Mouse (Mus musculus): ENCODE data around the gene Ptpra. TPM values are rescaled to one million over a fixed set of nuclear protein-coding genes. Genes with fewer than 3 reads are reported as not detected.
"Not testable (repeated sequence)": the region's sequence is repeated elsewhere in the genome, so short reads cannot be mapped to it uniquely, and the experiment has no call there.

Ptpra gene
- total and polyA plus RNA-seq, 2 experiments from 2014 or later, result 154 to 162 TPM

- no peak for TF ChIP-seq CTCF (IDR thresholded peaks at IDR 0.05; ENCODE audit: low read depth)
- Histone ChIP-seq H3K9me3 (ENCODE audit: low read length) (no peaks in the 10 kb centered on the region), H3K27me3 (ENCODE audit: insufficient read depth, low read length) (no peaks in the 10 kb centered on the region), H3K4me3 (ENCODE audit: low read depth, low read length) (no peak overlapping the region), H3K27ac (ENCODE audit: low read depth, low read length) (no peak overlapping the region), H3K9ac (no peak overlapping the region), H3K4me2 (ENCODE audit: low read depth) (no peak overlapping the region), H3K4me1 (ENCODE audit: insufficient read depth) (no peaks in the 10 kb centered on the region), H3K36me3 (ENCODE audit: insufficient read depth) (peaks cover 3% of the 10 kb centered on the region; the same call in 1 of the 2 replicates)
- ATAC-seq, result no peak
- WGBS, result 45% methylated on average over 2 of the region's 2 CpGs
- DNase-seq, result no peak
These were observed 37.9 kb downstream of the Ptpra start for GRCm38 (mm10) chr2:130488002-130488401.

- 84% methylated on average over 4 of the region's 4 CpGs for WGBS
- H3K27ac ChIP-seq (ENCODE audit: low read depth, low read length), result no peak overlapping the region
- H3K4me3 ChIP-seq (ENCODE audit: low read depth, low read length), result no peak overlapping the region
- TF ChIP-seq CTCF (IDR thresholded peaks at IDR 0.05; ENCODE audit: low read depth), result no peak
- no peak overlapping the region for H3K9ac ChIP-seq
- DNase-seq (no peak), ATAC-seq (no peak)
- no peaks in the 10 kb centered on the region for H3K9me3 ChIP-seq (ENCODE audit: low read length)
- peaks cover 3% of the 10 kb centered on the region; the same call in 1 of the 2 replicates for H3K36me3 ChIP-seq (ENCODE audit: insufficient read depth)
- no peaks in the 10 kb centered on the region for H3K27me3 ChIP-seq (ENCODE audit: insufficient read depth, low read length)
- H3K4me2 ChIP-seq (ENCODE audit: low read depth), result no peak overlapping the region
- H3K4me1 ChIP-seq (ENCODE audit: insufficient read depth), result no peaks in the 10 kb centered on the region
These were observed 38.5 kb downstream of the Ptpra start for GRCm38 (mm10) chr2:130488600-130488999.

GRCm38 (mm10) chr2:130491162-130491561 lies 41.1 kb downstream of the Ptpra start:
- ATAC-seq (0 out of 2 replicates have a peak, but pooled peaks have one; percentile 26), DNase-seq (peak; percentile 27)
- no peaks in the 10 kb centered on the region for H3K9me3 ChIP-seq (ENCODE audit: low read length)
- H3K9ac ChIP-seq, result no peak overlapping the region
- 14% methylated on average over 4 of the region's 4 CpGs for WGBS
- H3K4me1 ChIP-seq (ENCODE audit: insufficient read depth), result 0 out of 2 replicates have a peak, but pooled peaks cover 2% of the 10 kb centered on the region
- H3K4me2 ChIP-seq (ENCODE audit: low read depth), result no peak overlapping the region
- H3K27ac ChIP-seq (ENCODE audit: low read depth, low read length), result peak overlapping the region; percentile 36
- no peak overlapping the region for H3K4me3 ChIP-seq (ENCODE audit: low read depth, low read length)
- peaks cover 3% of the 10 kb centered on the region; the same call in 1 of the 2 replicates for H3K36me3 ChIP-seq (ENCODE audit: insufficient read depth)
- TF ChIP-seq CTCF (IDR thresholded peaks at IDR 0.05; ENCODE audit: low read depth), result no peak
- no peaks in the 10 kb centered on the region for H3K27me3 ChIP-seq (ENCODE audit: insufficient read depth, low read length)

GRCm38 (mm10) chr2:130491587-130491986 lies 41.5 kb downstream of the Ptpra start:
- H3K9ac ChIP-seq, result no peak overlapping the region
- peak; percentile 86 for ATAC-seq
- 3% methylated on average over 7 of the region's 7 CpGs for WGBS
- H3K27ac ChIP-seq (ENCODE audit: low read depth, low read length), result peak overlapping the region; percentile 55
- H3K4me1 ChIP-seq (ENCODE audit: insufficient read depth), result 0 out of 2 replicates have a peak, but pooled peaks cover 5% of the 10 kb centered on the region
- no peak overlapping the region for H3K4me2 ChIP-seq (ENCODE audit: low read depth)
- DNase-seq, result peak; percentile 59
- TF ChIP-seq CTCF (IDR thresholded peaks at IDR 0.05; ENCODE audit: low read depth), result peak; percentile 17; the same call in 1 of the 2 replicates
- H3K9me3 ChIP-seq (ENCODE audit: low read length), result no peaks in the 10 kb centered on the region
- H3K36me3 ChIP-seq (ENCODE audit: insufficient read depth), result peaks cover 3% of the 10 kb centered on the region; the same call in 1 of the 2 replicates
- H3K4me3 ChIP-seq (ENCODE audit: low read depth, low read length), result no peak overlapping the region
- H3K27me3 ChIP-seq (ENCODE audit: insufficient read depth, low read length), result no peaks in the 10 kb centered on the region

- WGBS, result 74% methylated on average over 4 of the region's 4 CpGs
- not testable (repeated sequence) for H3K4me1 ChIP-seq (ENCODE audit: insufficient read depth); H3K4me2 ChIP-seq (ENCODE audit: low read depth); H3K27me3 ChIP-seq (ENCODE audit: insufficient read depth, low read length); H3K4me3 ChIP-seq (ENCODE audit: low read depth, low read length); H3K36me3 ChIP-seq (ENCODE audit: insufficient read depth); DNase-seq; ATAC-seq; H3K9ac ChIP-seq; H3K27ac ChIP-seq (ENCODE audit: low read depth, low read length); H3K9me3 ChIP-seq (ENCODE audit: low read length)
These were observed 45.0 kb downstream of the Ptpra start for GRCm38 (mm10) chr2:130495114-130495513.

GRCm38 (mm10) chr2:130496037-130496436 lies 46.0 kb downstream of the Ptpra start:
- H3K27ac ChIP-seq (ENCODE audit: low read depth, low read length), result peak overlapping the region; percentile 40
- DNase-seq (peak; percentile 73), ATAC-seq (peak; percentile 89)
- H3K4me3 ChIP-seq (ENCODE audit: low read depth, low read length), result no peak overlapping the region
- H3K4me2 ChIP-seq (ENCODE audit: low read depth), result no peak overlapping the region
- 0 out of 2 replicates have a peak, but pooled peaks cover 5% of the 10 kb centered on the region for H3K4me1 ChIP-seq (ENCODE audit: insufficient read depth)
- no peaks in the 10 kb centered on the region for H3K36me3 ChIP-seq (ENCODE audit: insufficient read depth)
- no peaks in the 10 kb centered on the region for H3K27me3 ChIP-seq (ENCODE audit: insufficient read depth, low read length)
- 12% methylated on average over 6 of the region's 6 CpGs for WGBS
- no peak overlapping the region for H3K9ac ChIP-seq
- H3K9me3 ChIP-seq (ENCODE audit: low read length), result no peaks in the 10 kb centered on the region
- TF ChIP-seq CTCF (IDR thresholded peaks at IDR 0.05; ENCODE audit: low read depth), result no peak

- 0 out of 2 replicates have a peak, but pooled peaks cover 5% of the 10 kb centered on the region for H3K4me1 ChIP-seq (ENCODE audit: insufficient read depth)
- H3K4me3 ChIP-seq (ENCODE audit: low read depth, low read length), result no peak overlapping the region
- WGBS, result 40% methylated on average over 4 of the region's 4 CpGs
These were observed 46.9 kb downstream of the Ptpra start for GRCm38 (mm10) chr2:130496931-130497330.

More at GRCm38 (mm10) chr2:130496931-130497330, 46.9 kb downstream of the Ptpra start:
- no peak overlapping the region for H3K4me2 ChIP-seq (ENCODE audit: low read depth)
- DNase-seq (no peak), ATAC-seq (no peak)
- no peaks in the 10 kb centered on the region for H3K36me3 ChIP-seq (ENCODE audit: insufficient read depth)
- H3K27me3 ChIP-seq (ENCODE audit: insufficient read depth, low read length), result no peaks in the 10 kb centered on the region
- H3K27ac ChIP-seq (ENCODE audit: low read depth, low read length), result no peak overlapping the region
- TF ChIP-seq CTCF (IDR thresholded peaks at IDR 0.05; ENCODE audit: low read depth), result no peak
- no peak overlapping the region for H3K9ac ChIP-seq
- no peaks in the 10 kb centered on the region for H3K9me3 ChIP-seq (ENCODE audit: low read length)
